Mouse (Mus musculus): ENCODE results near the gene Gal3st3. TPM values are rescaled to one million over a fixed set of nuclear protein-coding genes. Genes with fewer than 3 reads are reported as not detected.
A peak's percentile ranks its signal among the peaks of the same experiment; 100 is the strongest.

The Gal3st3 gene
- total RNA-seq (2015; ENCODE audit: low replicate concordance) (not detected in 2 replicates), total RNA-seq (2017; ENCODE audit: low replicate concordance) (not detected in 2 replicates)

DNA sequence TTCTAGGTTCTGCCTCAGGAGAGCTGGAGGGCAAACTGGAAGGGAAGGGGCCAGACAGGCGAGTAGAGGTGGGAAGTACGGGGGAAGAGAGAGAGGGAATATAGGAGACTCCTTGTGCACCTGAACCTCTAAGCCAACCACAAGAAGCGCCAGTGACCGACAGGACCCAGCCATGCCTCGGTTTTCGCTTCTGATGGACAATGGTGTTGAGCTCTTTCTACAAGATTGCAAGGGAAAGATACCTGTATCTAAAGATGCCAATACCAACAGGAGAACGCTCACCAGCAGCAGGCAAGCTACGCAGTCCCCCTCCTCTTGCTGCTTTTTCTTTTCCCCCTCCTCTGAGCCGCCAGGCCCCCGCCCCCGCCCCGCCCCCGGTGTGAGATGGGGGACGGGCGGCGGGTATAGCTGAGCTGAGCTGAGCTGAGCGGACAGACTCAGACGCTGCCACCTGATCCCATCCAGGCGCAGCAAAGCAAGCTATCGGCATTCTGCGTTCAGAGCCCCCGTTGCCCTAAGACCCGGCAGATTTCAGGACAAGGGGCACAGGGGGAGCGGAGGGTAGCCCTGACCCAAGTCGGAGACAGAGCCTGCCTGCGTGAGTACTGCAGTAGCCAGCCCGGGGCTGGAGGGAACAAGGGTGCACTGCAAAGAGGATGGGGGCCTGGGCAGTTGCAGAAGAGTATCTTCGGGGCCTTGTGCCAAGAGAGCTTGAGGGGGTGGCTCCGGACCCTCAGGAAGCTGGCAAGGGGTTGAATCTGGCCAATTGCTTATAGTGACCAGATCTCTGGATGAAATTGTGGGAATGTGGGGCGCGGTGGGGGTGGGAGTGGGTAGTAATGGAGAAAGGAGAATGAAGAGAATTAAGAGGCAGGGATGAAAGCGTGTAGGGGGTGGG, at the start of gene Gal3st3:
Gal3st3 (plus strand) TSS at position 429 of the 898 bp plus-strand sequence.
- ATAC-seq (replicated peaks; ENCODE audit: low FRiP score, poor library complexity, severe bottlenecking): no peak

DNA sequence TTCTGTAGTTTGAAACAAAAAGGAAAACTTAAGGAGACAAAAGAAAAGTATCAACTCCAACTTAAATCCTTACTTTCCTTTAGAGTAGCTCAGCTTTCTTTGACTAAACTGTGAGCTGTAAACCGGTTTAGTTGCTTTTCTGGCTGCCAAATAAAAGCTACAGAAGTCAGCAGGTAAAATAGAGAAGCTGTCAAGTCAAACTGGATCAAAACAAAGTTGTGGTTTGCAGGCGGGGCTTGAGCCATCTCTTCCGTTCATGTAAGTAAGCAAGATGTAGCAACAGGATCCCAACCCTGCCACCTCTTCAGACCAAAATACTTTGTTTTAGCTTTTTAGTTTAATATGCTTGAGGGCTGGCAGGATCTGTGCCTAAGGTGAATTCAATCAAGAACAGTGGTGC, 41.0 kb upstream of the Gal3st3 start:
- ATAC-seq (replicated peaks; ENCODE audit: low FRiP score, poor library complexity, severe bottlenecking): no peak

DNA sequence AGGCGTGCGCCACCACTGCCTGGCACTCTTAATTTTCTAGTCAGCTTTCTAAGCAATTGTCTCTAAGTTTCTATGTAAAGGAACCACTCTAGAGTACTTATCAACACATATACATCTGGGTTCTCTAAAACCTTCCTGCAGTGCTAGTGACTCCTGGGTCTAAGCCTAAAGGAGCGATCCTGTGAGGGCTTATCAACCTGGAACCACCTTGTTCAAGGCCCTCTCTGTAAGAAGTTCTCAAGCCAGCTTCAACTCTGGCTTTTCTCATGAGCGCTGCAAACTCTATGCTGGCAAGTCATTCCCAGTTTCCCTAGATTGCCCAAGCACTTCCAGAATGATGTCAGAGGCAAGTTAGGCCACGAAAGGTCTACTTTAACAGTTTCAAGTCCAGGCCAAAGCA, 31.1 kb upstream of the Gal3st3 start:
- peak; percentile 83 for ATAC-seq (replicated peaks; ENCODE audit: low FRiP score, poor library complexity, severe bottlenecking)

DNA sequence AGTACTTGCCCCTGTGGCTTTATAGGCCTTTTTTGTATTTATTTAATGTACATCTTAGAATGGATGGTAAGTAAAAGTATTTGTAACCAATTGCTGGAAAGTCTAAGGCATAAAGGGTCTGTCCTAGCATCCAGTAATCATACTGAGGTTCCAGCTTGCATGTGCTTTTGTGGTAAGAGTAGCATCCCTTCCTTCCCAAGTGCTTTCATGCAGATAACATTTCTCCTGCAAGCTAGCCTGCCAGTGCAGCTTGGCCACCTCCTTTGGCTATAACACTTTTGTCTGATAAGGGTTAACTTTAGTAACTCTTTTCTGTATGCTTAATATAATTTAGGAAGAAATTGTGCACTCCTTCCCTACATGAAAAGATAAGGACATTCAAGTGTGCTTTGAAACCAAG, 30.1 kb upstream of the Gal3st3 start:
- no peak for ATAC-seq (replicated peaks; ENCODE audit: low FRiP score, poor library complexity, severe bottlenecking)

DNA sequence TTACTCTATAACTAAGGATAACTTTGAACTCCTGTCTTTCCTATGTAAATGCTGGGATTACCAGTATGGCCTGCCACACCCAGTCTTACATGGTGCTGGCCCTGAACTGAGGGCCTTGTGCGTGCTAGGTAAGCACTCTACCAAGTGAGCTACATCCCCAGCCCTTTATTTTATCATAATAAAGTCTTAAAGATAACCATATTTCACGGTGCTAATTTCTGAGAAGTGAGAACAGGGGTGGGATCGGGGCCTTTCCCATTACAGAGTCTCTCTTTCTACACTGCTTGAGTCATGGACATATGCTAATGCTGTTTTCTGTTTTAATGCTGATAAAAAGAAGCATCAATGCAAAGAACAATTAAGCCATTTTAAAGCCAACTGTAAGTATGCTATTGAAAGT, 29.3 kb upstream of the Gal3st3 start:
- ATAC-seq (replicated peaks; ENCODE audit: low FRiP score, poor library complexity, severe bottlenecking): no peak

DNA sequence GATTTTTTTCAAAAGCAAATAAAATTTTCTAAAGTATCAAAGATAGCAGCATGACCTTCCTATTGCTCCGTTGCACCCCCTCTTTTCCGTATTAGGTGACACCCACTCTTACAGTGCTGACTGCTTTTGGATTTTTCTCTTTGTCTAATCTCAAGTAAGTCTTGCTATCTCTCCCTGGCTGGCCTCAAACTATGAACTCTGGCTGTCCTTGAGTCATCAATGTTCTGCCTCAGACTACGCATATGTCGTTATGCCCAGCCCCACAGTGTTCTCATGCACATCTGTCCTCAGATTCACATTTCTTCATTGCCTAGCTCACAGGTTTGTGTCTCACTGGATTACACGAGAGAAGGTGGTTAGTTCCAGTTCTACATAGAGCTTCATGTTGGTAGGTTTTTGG, 28.7 kb upstream of the Gal3st3 start:
- ATAC-seq (replicated peaks; ENCODE audit: low FRiP score, poor library complexity, severe bottlenecking): no peak

DNA sequence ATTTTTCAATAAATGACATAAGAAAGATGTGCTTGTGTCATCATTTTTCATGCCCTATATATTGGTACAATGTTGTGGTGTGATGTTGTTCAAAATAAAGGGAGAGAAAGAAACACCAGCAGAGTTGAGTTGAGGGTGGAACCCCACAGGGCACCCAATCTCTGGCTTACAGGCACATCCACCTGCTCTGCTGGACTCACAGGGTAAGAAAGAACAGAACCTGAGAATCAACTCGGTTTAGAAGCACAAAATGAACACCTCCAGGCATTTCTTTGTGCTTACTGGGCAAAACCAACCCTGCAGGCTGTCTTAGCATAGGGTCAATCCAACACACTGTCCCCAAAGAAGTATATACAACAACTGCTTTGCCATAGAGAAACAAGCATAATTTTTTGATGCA, 26.7 kb upstream of the Gal3st3 start:
- ATAC-seq (replicated peaks; ENCODE audit: low FRiP score, poor library complexity, severe bottlenecking): no peak

DNA sequence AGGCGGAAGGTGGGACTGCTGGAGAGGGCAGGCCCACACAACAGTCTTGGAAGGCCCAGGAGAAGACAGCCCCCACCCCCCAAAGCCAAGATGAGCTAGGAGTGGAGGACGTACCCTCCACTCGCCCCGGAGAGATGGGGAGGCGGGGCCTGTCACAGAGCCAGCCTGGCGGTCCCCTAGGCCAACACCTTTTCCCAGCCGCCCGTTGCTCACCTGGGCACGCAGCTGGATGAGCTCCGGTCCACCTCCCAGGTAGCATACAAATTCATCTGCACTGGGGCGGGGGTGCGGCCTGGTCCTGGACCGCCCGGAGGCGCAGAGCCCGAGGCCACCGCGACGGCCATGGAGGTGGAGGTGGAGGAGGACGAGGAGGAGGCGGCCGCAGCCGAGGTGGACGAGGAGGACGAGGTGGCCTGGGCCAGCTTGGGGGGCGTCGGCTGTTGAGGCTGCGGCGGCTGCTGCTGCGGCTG, 25.8 kb upstream of the Gal3st3 start:
- ATAC-seq (replicated peaks; ENCODE audit: low FRiP score, poor library complexity, severe bottlenecking): peak; percentile 28; the same call in 1 of the 2 replicates

DNA sequence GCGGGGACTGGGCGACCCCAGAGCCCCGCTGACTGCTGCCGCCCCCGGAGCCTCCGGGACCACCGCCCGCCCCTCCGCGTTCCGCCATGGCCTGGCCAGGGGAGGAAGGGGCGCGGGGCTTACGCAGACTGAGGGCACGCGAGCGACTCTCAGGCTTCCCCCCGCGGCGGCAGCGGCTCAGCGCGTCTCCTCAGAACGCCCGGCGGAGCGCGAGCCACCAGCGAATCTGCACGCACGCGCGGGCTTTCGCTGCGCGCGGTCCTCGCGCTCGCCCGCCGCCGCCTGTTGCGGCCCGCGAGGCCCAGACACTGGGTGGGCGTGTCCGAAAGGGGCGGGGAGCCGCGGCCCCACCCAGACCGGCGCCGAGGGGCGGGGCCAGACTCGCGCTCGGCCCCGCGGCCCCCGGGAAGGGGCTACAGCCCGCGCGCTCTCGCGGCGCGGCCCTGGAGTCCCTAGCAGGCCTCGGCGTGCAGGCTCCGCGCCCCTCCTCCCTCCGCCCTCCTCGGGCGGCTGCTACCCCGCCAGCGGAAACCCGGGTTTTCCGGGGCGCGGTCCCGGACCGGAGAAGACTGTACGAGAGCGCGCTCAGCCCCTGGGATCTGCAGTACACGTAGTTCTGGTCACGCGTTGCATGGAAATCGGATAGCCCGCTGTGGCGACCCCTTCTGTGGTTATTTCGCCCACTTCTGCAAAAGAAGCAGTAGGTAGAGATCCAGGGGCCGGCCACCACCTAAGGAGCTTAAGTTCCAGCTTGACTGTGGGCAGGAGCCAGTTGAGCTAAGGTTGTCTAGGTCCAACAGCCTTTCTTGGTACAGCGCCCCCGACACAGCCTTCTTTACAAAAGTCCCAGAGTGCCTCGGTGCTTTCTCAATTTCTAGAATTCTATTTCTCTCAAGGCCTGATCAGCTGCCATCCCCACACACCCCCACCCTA, 25.1 kb upstream of the Gal3st3 start, which contains the start of gene Pacs1:
Pacs1 (minus strand) TSS at position 319 of the 933 bp plus-strand sequence.
- ATAC-seq (replicated peaks; ENCODE audit: low FRiP score, poor library complexity, severe bottlenecking): peak; percentile 82

DNA sequence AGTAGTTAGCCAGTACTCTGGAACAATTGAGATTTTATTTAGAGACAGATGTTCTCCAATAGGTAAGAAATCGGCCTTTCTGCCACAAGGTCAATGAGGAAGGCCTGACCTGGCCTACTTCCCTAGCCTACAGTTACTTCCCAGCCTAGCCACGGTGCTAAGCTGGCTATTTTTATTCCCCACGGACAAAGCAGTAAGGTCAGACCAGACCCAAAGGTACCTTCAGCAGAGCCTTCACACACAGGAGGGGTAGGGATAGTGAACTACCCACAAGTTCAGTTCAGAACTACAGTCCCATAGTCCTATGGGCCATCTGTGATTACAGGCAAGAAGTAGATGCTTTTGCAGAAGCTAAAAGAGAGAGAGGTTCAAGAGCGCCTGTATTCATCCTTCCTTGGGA, 24.2 kb upstream of the Gal3st3 start:
- ATAC-seq (replicated peaks; ENCODE audit: low FRiP score, poor library complexity, severe bottlenecking): no peak

DNA sequence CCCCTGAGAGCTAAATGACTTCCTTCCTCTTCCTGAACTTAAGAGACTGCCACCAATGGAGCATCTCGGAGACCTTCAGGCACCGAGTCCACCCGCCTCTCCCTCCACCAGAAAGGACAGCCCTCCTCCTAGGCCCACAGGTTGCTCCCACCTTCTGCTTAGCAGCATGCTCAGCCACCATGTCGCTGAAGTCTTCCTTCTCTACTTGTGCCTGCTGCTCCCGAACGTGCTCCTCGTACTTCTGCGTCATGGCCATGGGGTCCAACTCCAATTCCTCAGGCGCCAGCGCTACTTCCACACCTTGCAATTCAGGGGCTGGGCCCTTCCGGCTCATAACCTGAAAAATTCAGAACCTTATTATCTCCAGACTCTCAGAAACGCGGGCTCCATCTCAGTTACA, 23.5 kb upstream of the Gal3st3 start:
- ATAC-seq (replicated peaks; ENCODE audit: low FRiP score, poor library complexity, severe bottlenecking): no peak

DNA sequence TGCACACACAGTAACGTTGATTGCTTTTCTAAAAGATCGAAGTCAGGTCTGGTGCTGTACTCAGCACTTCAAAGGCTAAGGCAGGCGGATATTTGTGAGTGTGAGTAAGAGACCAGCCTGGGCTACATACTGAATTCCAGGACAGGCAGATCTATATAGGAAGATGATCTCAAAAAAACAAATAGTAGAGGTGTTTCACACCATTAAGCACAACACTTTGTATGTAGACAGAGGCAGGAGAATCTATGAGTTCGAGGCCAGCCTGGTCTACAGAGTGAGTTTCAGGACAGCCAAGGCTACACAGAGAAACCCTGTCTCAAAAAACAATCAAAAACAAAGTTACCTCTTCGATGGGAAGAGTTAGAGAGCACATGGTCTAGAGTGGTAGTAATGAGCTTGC, 22.4 kb upstream of the Gal3st3 start:
- no peak for ATAC-seq (replicated peaks; ENCODE audit: low FRiP score, poor library complexity, severe bottlenecking)

DNA sequence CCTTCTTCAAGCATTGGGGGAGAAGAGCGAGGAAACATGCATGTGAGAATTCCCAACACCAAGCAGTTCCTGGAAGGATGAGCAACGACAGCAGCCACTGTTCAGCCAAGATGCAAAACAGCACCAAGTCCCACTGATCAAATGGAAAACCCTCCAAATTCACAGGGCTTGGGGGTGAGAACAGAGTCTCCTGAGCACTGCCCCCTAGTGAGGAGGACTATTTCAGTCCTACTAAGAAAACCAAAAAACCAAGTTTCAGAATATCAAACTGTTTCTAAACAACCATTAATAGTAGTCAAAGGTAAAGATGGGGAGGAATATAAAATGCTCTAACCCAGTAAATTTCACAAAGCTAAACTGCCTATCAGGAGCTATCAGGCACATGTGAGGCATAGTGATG, 21.6 kb upstream of the Gal3st3 start:
- no peak for ATAC-seq (replicated peaks; ENCODE audit: low FRiP score, poor library complexity, severe bottlenecking)

DNA sequence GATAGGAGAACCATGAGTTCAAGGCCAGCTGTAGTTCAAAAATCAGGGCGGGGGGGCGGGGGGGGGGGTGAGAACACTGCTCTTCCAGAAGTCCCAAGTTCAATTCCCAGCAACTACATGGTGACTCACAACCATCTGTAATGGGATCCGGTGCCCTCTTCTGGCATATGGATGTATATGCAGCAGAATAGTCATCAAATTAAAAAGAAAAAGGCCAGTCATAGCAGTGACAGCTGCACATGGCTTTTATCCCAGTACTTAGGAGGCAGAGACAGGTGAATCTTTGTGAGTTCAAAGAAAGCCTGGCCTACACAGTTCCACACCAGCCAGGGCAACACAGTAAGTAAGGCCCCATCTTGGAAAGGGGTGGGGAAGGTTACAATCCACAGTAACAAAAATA, 21.0 kb upstream of the Gal3st3 start:
- no peak for ATAC-seq (replicated peaks; ENCODE audit: low FRiP score, poor library complexity, severe bottlenecking)

DNA sequence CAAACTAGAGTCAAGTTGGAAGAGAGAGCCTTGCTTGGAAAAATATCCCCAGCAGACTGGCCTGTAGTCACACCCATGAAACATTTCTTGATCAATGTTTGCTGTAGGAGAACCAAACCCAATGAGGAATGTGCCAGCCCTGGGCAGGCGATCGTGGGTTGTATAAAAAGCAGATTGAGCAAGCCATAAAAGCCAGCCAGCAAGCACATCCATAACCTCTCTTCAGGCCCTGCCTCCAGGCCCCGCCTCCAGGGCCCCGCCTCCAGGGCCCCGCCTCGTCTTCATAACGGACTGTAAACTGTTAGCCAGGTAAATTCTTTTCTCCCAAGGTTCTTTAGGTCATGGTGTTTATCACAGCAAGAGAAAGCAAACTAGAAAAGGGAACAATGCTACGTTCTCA, 19.8 kb upstream of the Gal3st3 start:
- ATAC-seq (replicated peaks; ENCODE audit: low FRiP score, poor library complexity, severe bottlenecking): no peak

DNA sequence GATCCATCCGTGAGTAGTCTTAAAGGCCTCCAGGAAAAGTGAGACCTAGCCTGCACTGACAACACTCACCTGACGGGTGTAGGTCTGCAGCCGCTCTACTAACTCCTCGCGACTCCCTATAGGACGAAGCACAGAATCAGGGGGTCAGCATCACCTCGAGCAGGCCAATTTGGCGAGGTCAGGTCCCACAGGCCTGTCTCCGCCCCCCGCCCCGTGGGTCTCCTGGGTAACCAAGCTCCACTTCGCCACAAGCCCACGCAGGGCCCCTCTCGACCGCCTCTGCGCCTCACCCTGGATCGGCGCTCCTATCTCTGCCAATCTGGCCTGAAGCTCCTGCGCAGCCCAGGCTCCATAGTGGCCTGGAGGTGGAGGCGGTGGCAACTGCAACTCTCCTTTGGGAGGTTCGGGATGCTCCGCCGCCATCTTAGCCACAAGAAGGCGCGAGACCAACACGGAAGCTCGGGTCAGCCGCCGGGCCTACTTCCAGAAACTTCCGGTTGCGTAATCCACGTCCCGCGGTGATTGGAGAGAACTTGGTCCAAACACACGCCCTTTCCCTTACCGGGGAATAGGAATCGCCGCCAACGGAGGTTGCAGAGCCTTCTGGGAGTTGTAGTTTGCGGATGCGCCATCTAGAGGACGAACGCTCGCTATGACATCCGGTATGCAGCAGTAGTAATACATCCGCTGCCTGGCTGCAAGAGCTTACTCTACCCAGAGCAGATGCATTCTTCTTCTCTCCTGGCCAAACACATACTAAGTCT, 3.0 kb upstream of the Gal3st3 start, which contains the start of gene Sf3b2:
Sf3b2 (minus strand) TSS at position 484 of the 764 bp plus-strand sequence.
- peak; percentile 99 for ATAC-seq (replicated peaks; ENCODE audit: low FRiP score, poor library complexity, severe bottlenecking)

DNA sequence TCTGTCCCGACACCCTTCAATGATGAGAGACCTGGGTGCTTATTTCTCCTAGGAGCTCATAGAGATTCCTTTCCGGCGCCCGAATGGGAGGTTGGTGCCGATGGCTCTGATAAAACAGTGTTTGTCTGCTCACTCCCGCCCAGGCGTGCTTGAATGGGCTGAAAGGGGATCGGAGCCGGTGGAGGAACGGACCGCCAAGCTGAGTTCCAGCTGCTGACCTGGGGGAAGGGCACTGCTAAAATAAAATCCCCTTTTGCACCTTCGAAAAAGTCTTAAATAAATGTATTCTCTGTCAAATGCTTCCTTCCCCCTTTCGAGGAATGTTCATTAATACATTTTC, 2.4 kb upstream of the Gal3st3 start:
- ATAC-seq (replicated peaks; ENCODE audit: low FRiP score, poor library complexity, severe bottlenecking): peak; percentile 69

DNA sequence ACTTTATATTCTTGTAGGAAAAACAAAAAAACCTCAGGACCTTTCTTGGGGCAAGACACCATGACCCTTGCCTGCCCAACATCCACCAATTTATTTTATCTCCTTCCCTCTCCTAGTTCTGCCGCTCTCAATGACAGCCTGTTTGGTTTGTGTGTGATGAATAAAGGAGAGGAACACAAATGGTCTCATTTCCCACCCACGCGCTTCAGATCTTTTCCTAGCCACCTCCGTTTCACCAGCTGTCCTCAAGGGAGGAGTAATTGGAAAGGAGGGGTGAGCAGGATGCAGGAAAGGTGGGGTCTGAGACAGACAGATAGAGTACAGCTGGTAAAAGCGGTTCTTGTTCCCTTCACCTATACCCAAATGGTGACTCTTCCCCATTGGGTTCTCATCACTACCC, 1.5 kb upstream of the Gal3st3 start:
- no peak for ATAC-seq (replicated peaks; ENCODE audit: low FRiP score, poor library complexity, severe bottlenecking)

DNA sequence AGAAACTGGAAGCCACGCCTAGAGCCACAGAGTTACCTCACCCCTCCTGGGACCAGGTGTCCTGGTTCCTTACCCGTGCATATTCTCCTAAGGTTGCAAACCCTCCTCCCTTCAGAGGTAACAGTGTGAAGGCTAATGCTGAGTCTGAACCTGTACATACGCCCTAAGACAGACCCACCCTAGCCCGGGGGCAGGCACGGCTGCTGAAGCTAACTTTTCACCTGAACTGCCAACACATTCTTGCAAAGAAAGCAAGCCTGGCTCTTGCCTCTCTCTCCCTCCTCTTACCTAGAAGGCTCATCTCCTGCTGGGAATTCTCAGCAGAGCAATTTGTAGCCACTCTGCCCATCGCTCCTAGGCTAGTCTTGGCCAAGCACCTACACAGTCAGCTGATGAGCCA, 2.5 kb downstream of the Gal3st3 start:
- ATAC-seq (replicated peaks; ENCODE audit: low FRiP score, poor library complexity, severe bottlenecking): no peak

DNA sequence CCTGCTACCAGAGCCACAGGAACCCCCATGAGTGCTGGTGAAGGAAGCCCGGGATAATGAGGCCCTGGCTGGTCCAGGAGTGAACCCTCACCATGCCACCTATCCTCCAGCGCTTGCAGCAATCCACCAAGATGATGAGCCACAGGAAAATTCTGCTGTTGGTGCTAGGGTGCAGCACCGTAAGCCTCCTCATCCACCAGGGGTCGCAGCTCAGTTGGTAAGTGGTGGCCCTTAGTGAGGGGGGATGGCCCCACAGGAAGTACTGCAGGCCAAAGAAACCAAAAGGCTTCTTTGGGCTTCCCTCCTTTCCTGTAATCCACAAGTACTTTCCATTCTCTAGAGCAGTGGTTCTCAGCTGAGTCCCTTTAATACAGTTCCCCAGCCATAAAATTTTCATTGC, 4.3 kb downstream of the Gal3st3 start:
- peak; percentile 62; the same call in 1 of the 2 replicates for ATAC-seq (replicated peaks; ENCODE audit: low FRiP score, poor library complexity, severe bottlenecking)
